Mouse (Mus musculus): ENCODE measurements at regions not wholly inside any gene's neighbourhood (a gene's known extent, or its start where the extent isn't known, plus 50 kb on each side); places are given as distances from the start of the nearest gene placed in this dataset.

GRCm38 (mm10) chr6:31124872-31125271, 166.0 kb upstream of the Klf14 start:
- TF ChIP-seq POLR2A (IDR thresholded peaks at IDR 0.05; ENCODE audit: borderline replicate concordance, extremely low read depth, low read depth, low read length) (no peak), CTCF (IDR thresholded peaks at IDR 0.05; ENCODE audit: insufficient read depth, low read length) (no peak)

Data from lung, adult 2 months (tissue).